Mouse (Mus musculus) CD4-positive naive resting alpha-beta T cell, adult 57 days (primary cell): ENCODE measurements around the gene Olfr1472. TPM values are rescaled to one million over a fixed set of nuclear protein-coding genes. Genes with fewer than 3 reads are reported as not detected.

Experiments
- total RNA-seq: library from RNA; stranded (reverse); gene quantifications from one replicate; pipeline ENCODE4 v1.2.4, GENCODE M21; 2023

Olfr1472 gene
- not detected for total RNA-seq

DNA sequence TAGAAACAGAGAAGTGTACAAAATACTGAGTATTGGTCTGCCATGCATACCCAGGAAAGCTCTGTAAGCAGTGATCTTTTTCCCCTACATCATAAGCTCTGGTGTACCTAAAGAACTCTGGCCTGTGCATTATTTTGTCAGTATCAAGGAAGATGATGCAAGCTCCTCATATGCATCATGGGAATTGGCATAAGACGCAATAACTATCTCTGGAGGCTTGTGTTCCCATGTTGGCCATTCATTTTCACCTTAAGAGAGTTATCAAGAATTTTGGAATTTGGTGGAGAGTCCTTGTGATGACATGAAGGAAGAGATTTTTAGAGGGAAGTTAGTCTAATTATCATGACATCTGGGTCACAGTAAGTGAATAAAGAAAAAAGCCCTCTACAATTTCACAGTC lies at the start of gene Olfr1472:
Gene Olfr1472 (minus strand): TSS at position 101 of the 400 bp plus-strand sequence.

DNA sequence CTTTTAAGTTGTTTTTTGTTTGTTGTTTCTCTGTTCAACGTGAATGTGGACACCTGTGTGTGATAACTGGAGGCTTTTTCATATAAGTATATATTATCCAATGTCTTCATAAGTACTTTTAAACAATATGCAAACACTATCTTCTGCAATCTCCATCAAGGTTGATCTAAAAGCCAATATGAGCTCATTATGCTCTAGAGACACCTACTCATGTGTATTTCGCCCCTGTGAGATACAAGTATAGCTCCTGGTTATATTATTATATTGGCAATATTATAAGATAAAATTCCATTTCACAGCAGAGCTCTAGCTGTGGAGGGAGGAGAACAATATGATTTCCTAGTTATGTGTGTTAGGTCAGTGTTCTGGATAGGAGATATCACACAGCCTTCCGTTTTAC lies 44.4 kb upstream of the Olfr1472 start, which contains the start of gene Olfr1477:
Gene Olfr1477 (plus strand): TSS at position 301 of the 400 bp plus-strand sequence.

GRCm38 (mm10) chr19:13480096-13480495 lies 24.2 kb upstream of the Olfr1472 start, which contains the start of gene Olfr1475:
Gene Olfr1475 (minus strand): TSS chr19:13480196.

DNA sequence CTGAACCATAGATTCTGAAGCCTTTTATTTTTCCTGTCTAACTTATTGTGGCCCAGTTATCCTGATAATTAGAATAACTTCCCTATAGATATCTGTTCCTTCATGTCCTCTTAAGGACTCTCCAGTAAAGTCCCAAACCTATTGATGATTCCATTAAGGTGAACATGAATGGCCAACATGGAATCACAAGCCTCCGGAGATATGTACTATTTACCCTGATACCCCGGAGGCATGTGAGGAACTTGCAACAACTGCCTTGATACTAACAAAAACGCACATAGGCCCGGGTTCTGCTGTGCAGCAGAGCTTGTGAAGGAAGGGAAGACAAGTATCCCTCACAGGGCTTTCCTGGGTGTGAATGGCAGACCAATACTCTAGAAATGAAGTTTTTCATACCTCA lies 13.4 kb upstream of the Olfr1472 start, which contains the start of gene Olfr1474:
Gene Olfr1474 (plus strand): TSS at position 301 of the 400 bp plus-strand sequence.

DNA sequence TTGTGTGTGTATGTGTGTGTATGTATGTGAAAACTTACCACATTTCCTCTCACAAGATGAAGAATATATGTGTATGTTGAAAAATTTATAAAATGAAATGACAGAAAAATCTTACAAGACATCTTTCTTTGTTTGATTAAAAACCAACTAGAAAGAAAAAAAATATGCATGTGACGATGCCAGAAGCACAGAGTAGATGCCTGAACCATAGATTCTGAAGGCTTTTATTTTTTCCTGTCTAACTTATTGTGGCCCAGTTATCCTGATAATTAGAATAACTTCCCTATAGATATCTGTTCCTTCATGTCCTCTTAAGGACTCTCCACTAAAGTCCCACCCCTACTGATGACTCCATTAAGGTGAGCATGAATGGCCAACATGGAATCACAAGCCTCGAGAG lies 12.8 kb downstream of the Olfr1472 start, which contains the start of gene Olfr1471:
Gene Olfr1471 (plus strand): TSS at position 301 of the 400 bp plus-strand sequence.

DNA sequence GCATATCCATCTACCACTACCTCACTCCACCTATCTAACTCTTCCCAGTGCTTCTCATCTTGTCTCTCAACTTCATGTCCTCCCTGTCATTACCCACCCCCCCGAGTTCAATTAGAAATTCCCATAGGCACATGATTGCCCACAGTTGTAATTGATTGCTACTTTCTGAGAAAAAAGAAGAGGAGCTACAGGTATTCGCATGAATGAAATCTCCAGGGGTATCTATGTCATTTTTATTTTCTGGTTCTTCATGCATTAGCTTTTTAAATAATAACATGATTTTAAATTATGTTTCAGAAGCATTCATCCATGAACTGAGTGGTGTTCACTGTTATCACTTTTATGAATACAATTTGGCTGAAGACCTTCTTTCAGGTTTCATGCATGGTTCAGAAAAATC lies 48.3 kb downstream of the Olfr1472 start, which contains the start of gene Olfr1469:
Gene Olfr1469 (plus strand): TSS at position 301 of the 400 bp plus-strand sequence.

Other genes starting within 250 kb of the Olfr1472 start
- gene Olfr1463, start 224.8 kb downstream of the Olfr1472 start, total RNA-seq = not detected
- gene Olfr1465, start 140.5 kb downstream of the Olfr1472 start, total RNA-seq = not detected
- gene Olfr1466, start 117.2 kb downstream of the Olfr1472 start, total RNA-seq = not detected
- gene Olfr1467, start 93.8 kb downstream of the Olfr1472 start, total RNA-seq = not detected
- gene Olfr1469, start 48.2 kb downstream of the Olfr1472 start, total RNA-seq = not detected
- gene Olfr1471, start 12.7 kb downstream of the Olfr1472 start, total RNA-seq = not detected
- gene Olfr1474, start 13.5 kb upstream of the Olfr1472 start, total RNA-seq = not detected
- gene Olfr1475, start 24.1 kb upstream of the Olfr1472 start, total RNA-seq = not detected
- not detected for gene Olfr1477, start 44.5 kb upstream of the Olfr1472 start, total RNA-seq
- not detected for gene Olfr1480, start 71.8 kb upstream of the Olfr1472 start, total RNA-seq
- gene Olfr1484, start 127.4 kb upstream of the Olfr1472 start, total RNA-seq = not detected
- gene Olfr1487, start 161.3 kb upstream of the Olfr1472 start, total RNA-seq = not detected
- not detected for gene Olfr1489, start 175.5 kb upstream of the Olfr1472 start, total RNA-seq
- not detected for gene Olfr1490, start 195.0 kb upstream of the Olfr1472 start, total RNA-seq
- gene Olfr1491, start 241.2 kb upstream of the Olfr1472 start, total RNA-seq = not detected